Mouse (Mus musculus) midbrain, embryonic 10.5 days (tissue): ENCODE results near the gene Tmem163. TPM values are rescaled to one million over a fixed set of nuclear protein-coding genes. Genes with fewer than 3 reads are reported as not detected.
A peak's percentile ranks its signal among the peaks of the same experiment; 100 is the strongest.

Experiments used
- DNase-seq: peaks from one replicate; pipeline ENCODE4 v3.0.0-alpha.2; 2017; ENCODE audit warnings: low spot score
- H3K27ac ChIP-seq: fragments of 300-500 bp; sonication (generic); replicated peaks from 2 replicates; pipeline ENCODE4 v1.5.1; 2016; ENCODE audit warnings: mild to moderate bottlenecking
- H3K27me3 ChIP-seq: fragments of 300-500 bp; sonication (generic); 2 replicates; pipeline ENCODE4 v1.6.1; 2016; ENCODE audit warnings: low read depth, mild to moderate bottlenecking; ENCODE audit not compliant: poor library complexity, severe bottlenecking
- H3K36me3 ChIP-seq: fragments of 300-500 bp; sonication (generic); 2 replicates; pipeline ENCODE4 v1.6.1; 2016; ENCODE audit warnings: mild to moderate bottlenecking, moderate library complexity
- H3K4me1 ChIP-seq: fragments of 300-500 bp; sonication (generic); 2 replicates; pipeline ENCODE4 v1.6.1; 2016
- H3K4me3 ChIP-seq: fragments of 300-500 bp; sonication (generic); 2 replicates; pipeline ENCODE4 v1.5.1; 2016; ENCODE audit warnings: mild to moderate bottlenecking, moderate library complexity
- H3K9me3 ChIP-seq: fragments of 300-500 bp; sonication (generic); replicated peaks from 2 replicates; pipeline ENCODE4 v1.6.1; 2016; ENCODE audit warnings: mild to moderate bottlenecking
- WGBS: fragments of 180-500 bp; shearing (Covaris S2); methylation state at CpG from one replicate; pipeline ENCODE4 v1.1.7; 2016; 5-methylcytosine and 5-hydroxymethylcytosine counted together
- polyA plus RNA-seq: library from polyadenylated mRNA; unstranded; fragments of >200 nt; fragmentation: Nextera tagmentation; extraction: Ambion mirVana; gene quantifications from 2 replicates; pipeline ENCODE4 v1.2.1, GENCODE M21; 2016

Gene Tmem163
- polyA plus RNA-seq, 1 experiment from 2014 or later = 11.0 TPM

DNA sequence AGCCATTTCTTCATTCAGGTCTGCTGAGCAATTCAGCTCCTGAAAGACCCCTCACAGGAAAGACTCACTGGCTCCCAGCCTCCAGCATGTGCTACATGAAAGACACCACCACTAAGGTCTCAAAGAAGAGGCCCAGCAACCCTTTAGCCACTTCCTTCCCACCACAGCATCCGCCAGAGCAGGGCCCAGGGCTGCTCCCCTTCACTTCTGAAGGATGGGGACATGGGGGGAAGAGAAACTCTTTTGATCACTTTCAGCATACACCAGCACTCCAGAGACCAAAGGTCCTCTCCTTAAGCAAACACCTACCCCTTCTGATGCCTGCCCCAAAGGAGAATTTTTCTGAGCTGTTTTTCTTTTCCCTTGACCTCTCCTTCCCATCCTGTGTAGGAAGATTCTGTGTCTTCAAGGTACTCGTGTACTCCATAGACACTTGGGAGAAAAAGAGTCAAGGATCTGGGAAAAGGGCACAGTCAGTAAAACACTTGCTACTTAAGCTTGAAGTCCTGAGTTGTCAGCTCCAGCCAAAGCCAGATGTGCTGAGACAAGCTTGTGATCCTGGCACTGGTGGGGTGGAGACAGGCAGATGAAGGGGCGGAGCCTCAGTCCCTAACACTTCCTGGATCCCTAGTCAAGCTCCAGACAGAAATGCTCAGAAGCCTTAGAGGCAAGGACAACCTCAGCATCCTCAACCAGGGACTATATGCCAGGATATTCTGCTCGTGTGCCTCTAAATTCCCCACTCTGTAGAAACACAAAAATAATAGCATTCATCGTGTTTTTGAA is 53.6 kb downstream of the Tmem163 start:
- DNase-seq = peak; percentile 17
- no peak overlapping the region for H3K4me3 ChIP-seq
- no peaks in the 10 kb centered on the region for H3K36me3 ChIP-seq

GRCm38 (mm10) chr1:127622349-127622748 is 57.0 kb downstream of the Tmem163 start:
- DNase-seq = no peak
- H3K27me3 ChIP-seq = no peaks in the 10 kb centered on the region
- H3K27ac ChIP-seq = no peak overlapping the region
- H3K4me1 ChIP-seq = peaks cover 14% of the 10 kb centered on the region; the same call in 1 of the 2 replicates
- no peaks in the 10 kb centered on the region for H3K36me3 ChIP-seq
- H3K9me3 ChIP-seq = no peaks in the 10 kb centered on the region
- WGBS = 91% methylated on average over 5 of the region's 5 CpGs
- no peak overlapping the region for H3K4me3 ChIP-seq

More for the DNA sequence above, 53.6 kb downstream of the Tmem163 start:
- Histone ChIP-seq H3K4me1 (peaks cover 15% of the 10 kb centered on the region; the same call in 1 of the 2 replicates), H3K9me3 (no peaks in the 10 kb centered on the region), H3K27me3 (no peaks in the 10 kb centered on the region), H3K27ac (no peak overlapping the region; the same call in 1 of the 2 replicates)
- 54% methylated on average over 5 of the region's 5 CpGs for WGBS

- H3K27me3 ChIP-seq = no peaks in the 10 kb centered on the region
- DNase-seq = no peak
- H3K9me3 ChIP-seq = no peaks in the 10 kb centered on the region
- no peak overlapping the region for H3K27ac ChIP-seq
- H3K36me3 ChIP-seq = no peaks in the 10 kb centered on the region
- no peaks in the 10 kb centered on the region for H3K4me1 ChIP-seq
- no peak overlapping the region for H3K4me3 ChIP-seq
- WGBS = 86% methylated on average over 6 of the region's 6 CpGs
Observed at GRCm38 (mm10) chr1:127619036-127619435, 60.3 kb downstream of the Tmem163 start.

DNA sequence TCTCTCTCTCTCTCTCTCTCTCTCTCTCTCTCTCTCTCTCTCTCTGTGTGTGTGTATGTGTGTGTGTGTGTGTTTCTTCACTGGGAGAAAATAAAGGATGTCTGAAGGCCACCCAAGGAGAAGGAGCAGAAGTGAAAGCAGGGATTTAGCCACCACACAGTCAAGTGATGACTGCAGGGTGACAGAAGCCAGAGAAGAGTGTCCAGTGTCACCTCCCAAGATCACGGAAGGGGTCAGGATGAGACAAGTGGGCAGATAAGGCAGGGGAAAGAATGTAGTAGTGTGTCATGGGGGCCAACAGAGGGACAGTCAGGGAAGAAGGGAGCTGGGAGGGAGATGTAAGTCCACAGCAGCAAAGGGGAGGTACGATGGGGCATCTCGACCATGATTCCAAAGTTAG is 69.0 kb downstream of the Tmem163 start:
- Histone ChIP-seq H3K27ac (no peak overlapping the region), H3K4me1 (no peaks in the 10 kb centered on the region), H3K4me3 (no peak overlapping the region), H3K9me3 (no peaks in the 10 kb centered on the region), H3K36me3 (no peaks in the 10 kb centered on the region), H3K27me3 (no peaks in the 10 kb centered on the region)
- 92% methylated on average over 3 of the region's 3 CpGs for WGBS
- DNase-seq = no peak

- peaks cover 4% of the 10 kb centered on the region for H3K4me1 ChIP-seq
- no peak for DNase-seq
- H3K27me3 ChIP-seq = no peaks in the 10 kb centered on the region
- H3K27ac ChIP-seq = no peak overlapping the region
- no peaks in the 10 kb centered on the region for H3K9me3 ChIP-seq
- 83% methylated on average over 2 of the region's 2 CpGs for WGBS
- no peaks in the 10 kb centered on the region for H3K36me3 ChIP-seq
- H3K4me3 ChIP-seq = no peak overlapping the region
Observed at GRCm38 (mm10) chr1:127609814-127610213, 69.5 kb downstream of the Tmem163 start.

- no peaks in the 10 kb centered on the region for H3K9me3 ChIP-seq
- H3K4me1 ChIP-seq = peaks cover 18% of the 10 kb centered on the region
- DNase-seq = no peak
- H3K27me3 ChIP-seq = no peaks in the 10 kb centered on the region
- H3K4me3 ChIP-seq = no peak overlapping the region
- H3K27ac ChIP-seq = no peak overlapping the region
- H3K36me3 ChIP-seq = no peaks in the 10 kb centered on the region
- WGBS = 95% methylated on average over 3 of the region's 3 CpGs
Observed at GRCm38 (mm10) chr1:127608326-127608725, 71.0 kb downstream of the Tmem163 start.

DNA sequence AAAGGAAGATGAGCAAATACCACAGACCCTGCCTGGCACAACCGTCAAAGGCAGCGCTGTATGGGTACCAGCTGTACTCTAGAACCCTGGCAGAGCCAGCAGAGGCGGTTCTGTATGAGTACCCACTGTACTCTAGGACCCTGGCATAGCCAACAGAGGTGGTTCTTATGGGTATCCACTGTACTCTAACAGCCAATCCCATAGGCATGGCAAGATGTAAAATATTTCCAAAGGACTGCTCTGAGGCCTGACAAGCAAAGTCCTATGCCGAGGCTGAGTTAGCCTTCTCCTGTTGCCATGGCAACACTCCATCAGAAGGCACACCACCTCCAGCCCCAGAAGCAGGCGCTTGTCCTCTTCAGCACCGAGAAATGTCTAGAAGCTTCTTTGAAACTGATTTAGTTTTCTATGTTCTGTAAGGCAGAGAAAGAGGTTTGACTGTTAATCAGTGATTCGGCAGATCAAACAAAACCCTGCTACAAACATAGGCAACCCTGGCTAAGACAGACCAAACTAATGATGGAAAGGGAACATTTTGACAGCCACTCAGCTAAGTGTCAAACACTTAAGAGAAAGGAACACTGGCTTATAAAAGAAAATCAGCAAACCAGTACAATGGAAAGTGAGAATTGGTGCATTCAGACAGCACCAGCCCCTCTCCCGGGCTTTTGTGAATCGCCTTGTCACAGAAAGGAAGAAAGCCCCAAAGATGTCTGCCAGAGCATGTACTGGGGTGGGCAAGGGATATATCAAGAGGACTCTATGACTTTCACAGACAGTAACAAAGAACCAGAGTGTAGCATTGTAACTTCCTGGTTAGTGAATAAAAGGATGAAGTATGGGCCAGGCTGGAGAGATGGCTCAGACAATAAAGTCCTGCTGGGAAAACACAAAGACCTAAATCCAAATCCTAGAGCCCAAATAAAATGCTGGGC is 75.4 kb downstream of the Tmem163 start:
- Histone ChIP-seq H3K27ac (peak overlapping the region; percentile 55), H3K27me3 (no peaks in the 10 kb centered on the region), H3K4me3 (no peak overlapping the region), H3K36me3 (no peaks in the 10 kb centered on the region), H3K9me3 (no peaks in the 10 kb centered on the region), H3K4me1 (peaks cover 18% of the 10 kb centered on the region)
- 57% methylated on average over 9 of the region's 9 CpGs for WGBS
- DNase-seq = peak; percentile 18

- 87% methylated on average over 4 of the region's 4 CpGs for WGBS
- Histone ChIP-seq H3K27me3 (no peaks in the 10 kb centered on the region), H3K36me3 (no peaks in the 10 kb centered on the region), H3K27ac (no peak overlapping the region), H3K9me3 (no peaks in the 10 kb centered on the region), H3K4me3 (no peak overlapping the region), H3K4me1 (0 out of 2 replicates have a peak, but pooled peaks cover 7% of the 10 kb centered on the region)
- DNase-seq = no peak
Observed at GRCm38 (mm10) chr1:127596143-127596542, 83.2 kb downstream of the Tmem163 start.

GRCm38 (mm10) chr1:127595735-127596134 is 83.6 kb downstream of the Tmem163 start:
- no peak overlapping the region for H3K4me3 ChIP-seq
- H3K27me3 ChIP-seq = no peaks in the 10 kb centered on the region
- DNase-seq = no peak
- WGBS = 82% methylated on average over 1 of the region's 1 CpGs
- H3K9me3 ChIP-seq = no peaks in the 10 kb centered on the region
- H3K36me3 ChIP-seq = no peaks in the 10 kb centered on the region
- H3K4me1 ChIP-seq = 0 out of 2 replicates have a peak, but pooled peaks cover 7% of the 10 kb centered on the region
- H3K27ac ChIP-seq = no peak overlapping the region

DNA sequence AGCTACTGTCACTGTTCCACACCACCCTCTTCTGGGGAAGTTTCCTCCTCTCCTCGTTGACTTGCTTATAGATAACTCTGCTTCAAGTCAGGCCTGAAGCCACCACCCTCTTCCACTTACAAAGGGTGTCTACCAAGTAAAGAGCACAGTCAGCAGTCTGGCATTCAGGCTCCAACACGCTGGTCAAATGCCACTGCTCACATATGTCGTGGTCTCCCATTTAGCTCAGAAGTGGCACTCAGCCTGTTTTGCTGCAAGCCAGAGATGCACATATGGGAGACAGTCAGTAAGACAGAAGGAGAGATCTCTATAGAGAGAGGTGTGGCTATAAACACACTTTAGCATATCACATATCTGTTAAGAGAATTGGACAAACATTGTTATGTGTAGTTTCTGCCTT is 89.8 kb downstream of the Tmem163 start:
- Histone ChIP-seq H3K27ac (no peak overlapping the region), H3K4me1 (0 out of 2 replicates have a peak, but pooled peaks cover under 1% of the 10 kb centered on the region), H3K36me3 (no peaks in the 10 kb centered on the region), H3K27me3 (no peaks in the 10 kb centered on the region), H3K4me3 (no peak overlapping the region), H3K9me3 (0 out of 2 replicates have a peak, but pooled peaks cover 3% of the 10 kb centered on the region)
- no peak for DNase-seq
- 87% methylated on average over 3 of the region's 3 CpGs for WGBS

- no peak for DNase-seq
- Histone ChIP-seq H3K27ac (no peak overlapping the region), H3K27me3 (no peaks in the 10 kb centered on the region), H3K36me3 (no peaks in the 10 kb centered on the region), H3K4me1 (no peaks in the 10 kb centered on the region), H3K9me3 (0 out of 2 replicates have a peak, but pooled peaks cover 3% of the 10 kb centered on the region), H3K4me3 (no peak overlapping the region)
- WGBS = 95% methylated on average over 5 of the region's 5 CpGs
Observed at GRCm38 (mm10) chr1:127587071-127587470, 92.3 kb downstream of the Tmem163 start.

GRCm38 (mm10) chr1:127586156-127586555 is 93.2 kb downstream of the Tmem163 start:
- no peaks in the 10 kb centered on the region for H3K4me1 ChIP-seq
- WGBS = 89% methylated on average over 1 of the region's 1 CpGs
- no peaks in the 10 kb centered on the region for H3K36me3 ChIP-seq
- H3K9me3 ChIP-seq = 0 out of 2 replicates have a peak, but pooled peaks cover 3% of the 10 kb centered on the region
- no peak overlapping the region for H3K27ac ChIP-seq
- H3K4me3 ChIP-seq = no peak overlapping the region
- no peaks in the 10 kb centered on the region for H3K27me3 ChIP-seq
- DNase-seq = no peak
